Mouse (Mus musculus) olfactory bulb, adult 2 months (tissue): ENCODE data around the gene Nrg3. TPM values are rescaled to one million over a fixed set of nuclear protein-coding genes. Genes with fewer than 3 reads are reported as not detected.
"Not testable (repeated sequence)": the region's sequence is repeated elsewhere in the genome, so short reads cannot be mapped to it uniquely, and the experiment has no call there.

Source experiments
- H3K27ac ChIP-seq: fragments of 200-500 bp; 2 replicates; pipeline ENCODE4 v1.5.1; 2012; ENCODE audit warnings: low read depth, low read length; ENCODE audit not compliant: insufficient read depth
- H3K4me1 ChIP-seq: fragments of 200-500 bp; 2 replicates; pipeline ENCODE4 v1.6.1; 2012; ENCODE audit warnings: low read length; ENCODE audit not compliant: control insufficient read depth, insufficient read depth
- H3K4me3 ChIP-seq: fragments of 200-500 bp; 2 replicates; pipeline ENCODE4 v1.5.1; 2012; ENCODE audit warnings: mild to moderate bottlenecking, low read depth, low read length, moderate library complexity; ENCODE audit not compliant: insufficient read depth
- CTCF ChIP-seq: fragments of 200-500 bp; IDR thresholded peaks from 2 replicates; pipeline ENCODE4 v1.5.1; 2012; ENCODE audit warnings: low read depth, mild to moderate bottlenecking, low read length, moderate library complexity; ENCODE audit not compliant: insufficient read depth
- POLR2A ChIP-seq: fragments of 200-500 bp; IDR thresholded peaks from 2 replicates; pipeline ENCODE4 v1.6.1; 2012; ENCODE audit warnings: mild to moderate bottlenecking, low read depth, low read length, moderate library complexity; ENCODE audit not compliant: insufficient read depth
- WGBS: fragments of 180-500 bp; shearing (Covaris S2); methylation state at CpG from one replicate; pipeline ENCODE4 v1.1.7; 2018; 5-methylcytosine and 5-hydroxymethylcytosine counted together
- polyA plus RNA-seq: library from polyadenylated mRNA; stranded (reverse); fragments of >200 nt; gene quantifications from 2 replicates; pipeline ENCODE4 v1.2.4, GENCODE M21; 2012; ENCODE audit warnings: low replicate concordance; ENCODE audit not compliant: missing spikeins, insufficient read depth, insufficient read length

The Nrg3 gene
- polyA plus RNA-seq, 1 experiment: not detected

DNA sequence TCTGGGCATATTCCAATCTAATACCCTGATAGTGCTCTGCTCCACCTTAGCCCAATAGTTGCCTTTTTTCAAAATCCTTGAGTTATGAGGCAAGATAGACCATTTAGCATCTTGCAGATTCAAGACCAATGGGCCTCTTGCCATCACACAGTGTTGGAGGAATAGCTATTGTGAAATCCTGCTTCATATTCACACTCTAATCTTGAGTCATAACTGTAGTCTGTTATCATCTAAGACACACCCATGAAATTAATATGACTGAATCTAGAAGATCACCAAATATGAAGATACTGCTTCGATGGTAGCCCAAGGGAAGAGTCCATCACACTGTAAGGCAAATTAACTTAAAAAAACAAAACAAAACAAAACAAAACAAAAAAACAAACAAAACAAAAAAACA is 937.7 kb downstream of the Nrg3 start:
- Histone ChIP-seq H3K4me3 (no peak overlapping the region), H3K27ac (no peak overlapping the region), H3K4me1 (no peaks in the 10 kb centered on the region)
- no peak for TF ChIP-seq CTCF
- no peak for TF ChIP-seq POLR2A
- 94% methylated on average over 1 of the region's 1 CpGs for WGBS

DNA sequence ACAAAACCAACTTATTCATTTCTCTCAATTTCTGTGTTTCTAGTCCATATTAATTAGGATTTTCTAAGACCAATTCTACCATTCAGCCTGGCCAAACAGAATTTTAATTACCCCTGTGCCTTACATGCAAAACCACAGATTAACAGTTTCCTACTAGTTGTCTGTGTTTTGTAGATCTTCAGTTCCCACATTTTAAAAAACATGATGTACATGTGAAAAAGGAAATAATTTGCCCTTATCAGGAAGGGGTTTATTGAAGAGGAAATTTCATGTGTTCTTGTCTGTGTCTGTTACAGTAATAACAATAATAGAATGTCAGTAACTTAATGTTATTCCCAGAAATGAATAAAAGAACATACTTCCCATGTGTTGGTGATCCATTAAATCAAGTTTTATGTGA is 939.4 kb downstream of the Nrg3 start:
- no peak overlapping the region for H3K27ac ChIP-seq
- no peak for TF ChIP-seq CTCF
- no peak for TF ChIP-seq POLR2A
- no peak overlapping the region for H3K4me3 ChIP-seq
- H3K4me1 ChIP-seq: no peaks in the 10 kb centered on the region

DNA sequence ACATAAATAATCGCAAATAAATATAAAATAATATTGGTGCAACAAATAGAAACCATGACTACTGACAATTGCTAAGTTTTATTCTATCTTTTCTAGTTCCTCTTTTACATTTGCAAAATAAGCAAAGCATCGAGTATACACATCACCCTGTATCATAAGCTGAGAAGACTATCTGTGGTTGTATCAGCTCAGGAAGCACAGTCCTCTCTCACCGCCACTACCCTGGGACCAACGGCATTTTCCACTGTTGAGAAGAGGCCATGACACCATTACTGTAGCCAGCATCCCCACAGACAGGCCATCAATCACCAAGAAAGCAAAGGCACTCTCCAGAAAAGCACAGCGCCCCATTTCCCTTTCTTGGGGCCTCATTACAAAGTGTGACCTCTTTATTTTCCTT is 956.7 kb downstream of the Nrg3 start:
- Histone ChIP-seq H3K4me3 (no peak overlapping the region), H3K27ac (no peak overlapping the region), H3K4me1 (no peaks in the 10 kb centered on the region)
- TF ChIP-seq POLR2A (no peak), CTCF (no peak)
- WGBS: 76% methylated on average over 5 of the region's 5 CpGs

DNA sequence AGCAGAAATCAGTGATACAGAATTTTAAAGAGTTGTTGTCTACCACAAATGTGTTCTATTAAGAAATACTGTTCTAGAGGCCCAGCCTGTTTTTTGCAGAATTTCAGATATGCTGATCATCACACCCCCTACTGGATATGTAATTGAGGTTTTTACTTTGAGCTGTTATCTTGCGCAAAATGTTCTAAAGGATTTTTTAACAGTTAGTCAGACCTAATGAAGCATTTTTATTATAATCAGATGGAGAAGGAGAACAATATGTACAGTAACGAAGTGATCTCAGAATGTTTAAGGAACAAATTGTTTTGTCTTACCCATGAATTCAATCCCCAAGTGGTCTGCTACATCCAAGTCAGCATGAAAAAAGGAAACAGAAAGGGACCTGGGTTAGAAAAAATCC is 963.9 kb downstream of the Nrg3 start:
- H3K27ac ChIP-seq: no peak overlapping the region
- H3K4me1 ChIP-seq: no peaks in the 10 kb centered on the region
- WGBS: 80% methylated on average over 2 of the region's 2 CpGs
- TF ChIP-seq POLR2A: no peak
- TF ChIP-seq CTCF: no peak
- no peak overlapping the region for H3K4me3 ChIP-seq

DNA sequence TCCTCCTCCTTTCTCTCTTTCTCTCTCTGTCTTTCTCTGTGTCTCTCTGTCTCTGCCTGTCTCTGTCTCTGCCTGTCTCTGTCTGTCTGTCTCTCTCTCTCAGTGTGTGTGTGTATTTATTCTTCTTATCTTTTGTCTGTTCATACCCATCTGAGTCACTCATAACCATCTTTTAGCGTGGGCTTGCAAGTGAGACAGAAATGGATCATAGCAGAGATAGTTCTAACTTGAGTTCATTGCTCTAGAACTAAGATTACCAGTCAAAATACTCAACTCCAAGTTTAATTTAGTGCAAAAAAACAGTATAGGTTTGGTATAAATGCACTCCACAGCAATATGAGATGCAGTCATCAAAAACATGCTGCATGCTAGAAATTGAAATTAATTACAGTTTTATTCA is 977.9 kb downstream of the Nrg3 start:
- 72% methylated on average over 1 of the region's 1 CpGs for WGBS
- no peak overlapping the region for H3K4me3 ChIP-seq
- H3K27ac ChIP-seq: no peak overlapping the region
- no peak for TF ChIP-seq POLR2A
- no peak for TF ChIP-seq CTCF
- no peaks in the 10 kb centered on the region for H3K4me1 ChIP-seq

DNA sequence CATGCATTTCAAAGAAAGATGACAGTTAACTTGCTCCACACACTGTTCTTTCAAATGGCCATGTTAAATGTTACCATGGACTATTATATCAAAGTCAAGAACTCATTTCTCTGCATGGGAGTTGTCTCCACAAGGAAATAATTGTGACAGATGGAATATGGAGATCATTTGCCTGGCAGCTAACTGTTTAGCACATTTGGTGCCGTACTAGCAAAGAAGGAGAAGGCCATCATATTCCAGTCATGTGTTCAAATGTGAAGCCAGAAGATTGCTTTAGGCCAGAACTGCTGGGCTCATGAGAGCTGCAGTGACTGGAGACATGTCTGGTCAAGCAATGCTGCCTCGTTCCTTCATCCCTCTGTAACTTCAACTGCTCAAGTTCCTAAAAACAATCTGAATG is 1025.8 kb downstream of the Nrg3 start:
- Histone ChIP-seq H3K4me1 (no peaks in the 10 kb centered on the region), H3K4me3 (no peak overlapping the region), H3K27ac (no peak overlapping the region)
- TF ChIP-seq POLR2A: no peak
- no peak for TF ChIP-seq CTCF
- WGBS: 89% methylated on average over 2 of the region's 2 CpGs

DNA sequence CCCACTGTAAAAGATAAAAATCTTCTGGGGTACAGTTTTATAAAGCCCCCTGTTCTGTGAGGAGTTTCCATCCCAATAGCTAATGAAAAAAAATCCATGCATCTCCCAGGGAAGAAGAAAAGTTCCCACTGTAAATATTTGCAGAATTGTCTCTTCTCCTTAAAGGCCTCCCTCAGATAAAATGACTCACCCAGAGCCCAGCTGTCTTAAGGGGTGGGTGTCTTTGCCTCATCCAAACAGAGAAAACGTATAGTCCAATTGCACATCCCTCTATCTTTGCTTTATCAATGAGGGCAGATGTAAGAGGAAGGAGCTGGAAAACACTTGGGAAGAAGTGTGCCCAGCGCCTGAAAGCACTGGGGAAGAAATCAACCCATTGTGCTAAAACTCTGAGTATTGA is 1028.1 kb downstream of the Nrg3 start:
- no peaks in the 10 kb centered on the region for H3K4me1 ChIP-seq
- no peak for TF ChIP-seq POLR2A
- TF ChIP-seq CTCF: no peak
- H3K27ac ChIP-seq: no peak overlapping the region
- no peak overlapping the region for H3K4me3 ChIP-seq
- WGBS: 47% methylated on average over 2 of the region's 2 CpGs

DNA sequence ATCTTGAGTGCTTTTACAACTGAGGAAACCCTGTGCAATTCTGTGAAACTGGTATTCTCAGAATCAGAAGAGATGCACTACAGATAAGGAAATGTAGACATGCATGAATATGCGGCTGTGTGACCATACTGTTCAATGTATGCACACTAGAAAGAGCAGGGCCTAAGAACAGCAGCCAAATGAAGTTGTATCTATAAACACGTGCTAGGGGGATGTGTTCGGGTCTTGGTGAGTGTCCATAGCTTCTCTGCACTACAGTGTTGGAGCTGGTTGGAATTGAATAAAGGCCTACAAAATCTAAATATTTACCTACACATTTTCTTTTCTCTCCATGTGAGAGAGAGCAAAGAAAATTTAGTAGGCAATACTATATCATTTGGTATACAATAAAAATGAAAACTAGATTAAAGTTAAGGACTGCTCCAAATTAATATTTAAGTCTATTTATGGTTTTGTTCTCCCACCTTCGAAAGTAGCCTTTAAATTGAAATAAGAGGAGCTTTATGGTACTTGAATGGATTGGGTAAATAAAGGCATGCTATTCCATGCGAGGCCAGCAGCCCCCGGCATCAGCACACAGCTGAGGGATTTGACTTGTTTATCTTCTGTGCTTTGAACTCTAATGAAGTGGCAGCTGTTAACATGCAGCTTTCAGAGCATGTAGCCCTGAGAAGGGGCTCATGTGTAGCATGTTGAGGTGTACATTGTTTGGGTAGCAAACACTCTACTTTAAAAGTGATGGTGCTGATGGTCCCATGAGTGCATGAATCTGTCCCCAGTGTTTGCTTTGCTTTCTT is 1038.9 kb downstream of the Nrg3 start:
- TF ChIP-seq CTCF: no peak
- TF ChIP-seq POLR2A: no peak
- H3K27ac ChIP-seq: no peak overlapping the region
- WGBS: 79% methylated on average over 6 of the region's 6 CpGs
- H3K4me1 ChIP-seq: no peaks in the 10 kb centered on the region
- H3K4me3 ChIP-seq: no peak overlapping the region

DNA sequence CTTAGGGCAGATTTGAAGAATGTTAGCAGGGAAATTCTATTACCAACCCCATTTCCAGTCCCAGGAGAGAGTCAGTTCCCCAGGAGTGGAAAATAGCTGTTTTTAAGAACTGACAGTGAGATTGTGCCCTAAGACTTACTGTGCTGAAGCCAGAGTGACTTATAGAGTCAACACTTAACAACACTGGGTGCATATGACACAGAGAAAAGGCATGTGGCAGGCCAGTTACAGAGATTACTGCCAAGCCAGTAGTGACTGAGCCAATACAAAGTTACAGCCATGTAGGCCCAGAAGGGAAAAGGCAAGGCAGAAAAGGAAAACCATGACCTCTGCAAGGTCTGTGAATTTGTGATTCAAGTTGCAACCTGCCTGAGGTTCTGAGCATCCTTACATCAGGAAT is 1098.2 kb downstream of the Nrg3 start:
- TF ChIP-seq POLR2A (no peak), CTCF (no peak)
- Histone ChIP-seq H3K4me3 (no peak overlapping the region), H3K4me1 (no peaks in the 10 kb centered on the region), H3K27ac (no peak overlapping the region)

DNA sequence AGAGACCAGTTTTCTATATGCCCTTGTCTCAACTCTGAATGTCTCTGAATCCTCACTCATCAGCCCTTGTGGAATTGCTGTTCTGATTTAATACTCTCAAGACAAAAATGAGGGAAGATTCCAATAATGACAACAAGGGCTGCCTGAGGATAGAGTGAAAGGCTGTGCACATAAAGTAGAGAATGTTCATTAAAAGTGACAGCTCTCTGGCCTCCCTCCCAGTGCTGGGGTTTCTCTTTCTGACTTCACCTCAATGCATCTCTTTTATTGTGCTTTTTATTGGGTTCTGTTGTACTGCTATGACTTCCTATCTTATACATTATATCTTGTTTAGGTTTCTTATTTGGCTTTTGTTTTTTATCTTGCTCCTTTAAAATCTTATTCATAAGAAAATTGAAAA is 1131.9 kb downstream of the Nrg3 start:
- Histone ChIP-seq H3K4me1 (no peaks in the 10 kb centered on the region), H3K27ac (no peak overlapping the region), H3K4me3 (no peak overlapping the region)
- TF ChIP-seq POLR2A: no peak
- no peak for TF ChIP-seq CTCF

DNA sequence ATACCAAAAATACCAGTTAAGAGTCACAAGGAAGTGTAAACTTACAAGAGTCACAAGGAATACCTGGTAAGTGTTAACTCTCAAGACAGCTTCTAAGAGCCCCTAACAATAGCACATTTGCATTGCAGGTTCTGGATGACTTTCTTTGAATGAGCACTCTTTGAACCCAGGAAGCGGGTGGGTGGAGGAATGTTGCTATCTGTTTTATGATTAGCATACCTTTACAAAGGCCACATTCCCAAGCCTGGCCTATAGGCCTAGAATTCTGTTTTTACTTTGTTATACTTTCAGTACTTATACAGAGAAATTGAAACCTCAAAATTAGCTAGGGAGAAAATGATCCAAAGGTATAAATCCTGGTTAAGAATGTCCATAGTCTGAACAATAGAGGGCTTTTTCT is 1150.0 kb downstream of the Nrg3 start:
- not testable (repeated sequence) for H3K4me1 ChIP-seq, H3K27ac ChIP-seq, H3K4me3 ChIP-seq
- 92% methylated on average over 1 of the region's 1 CpGs for WGBS
